Mouse (Mus musculus) midbrain, embryonic 16.5 days (tissue): ENCODE data around the gene Gm37240. TPM values are rescaled to one million over a fixed set of nuclear protein-coding genes. Genes with fewer than 3 reads are reported as not detected.
A peak's percentile ranks its signal among the peaks of the same experiment; 100 is the strongest.

Source experiments
- ATAC-seq: fragments of 200-750 bp; cut with Nextera tagmentation; 2 replicates; pipeline ENCODE4 v1.8.0; 2017; ENCODE audit warnings: moderate TSS enrichment
- H3K27ac ChIP-seq: fragments of 300-500 bp; sonication (generic); 2 replicates; pipeline ENCODE4 v1.5.1; 2014; ENCODE audit warnings: mild to moderate bottlenecking, low read length, mixed read lengths
- H3K27me3 ChIP-seq: fragments of 300-500 bp; sonication (generic); 2 replicates; pipeline ENCODE4 v1.6.1; 2014; ENCODE audit warnings: low read depth, low read length, mixed read lengths; ENCODE audit not compliant: control insufficient read depth, insufficient read depth
- H3K36me3 ChIP-seq: fragments of 300-500 bp; sonication (generic); 2 replicates; pipeline ENCODE4 v1.6.1; 2014; ENCODE audit warnings: mild to moderate bottlenecking, low read length, moderate library complexity, mixed read lengths; ENCODE audit not compliant: control insufficient read depth, insufficient read depth
- H3K4me1 ChIP-seq: fragments of 300-500 bp; sonication (generic); 2 replicates; pipeline ENCODE4 v1.6.1; 2014; ENCODE audit warnings: mild to moderate bottlenecking, low read length, mixed read lengths; ENCODE audit not compliant: control insufficient read depth, insufficient read depth
- H3K4me2 ChIP-seq: fragments of 300-500 bp; sonication (generic); 2 replicates; pipeline ENCODE4 v1.6.1; 2014; ENCODE audit warnings: mild to moderate bottlenecking, low read length, mixed read lengths
- H3K4me3 ChIP-seq: fragments of 300-500 bp; sonication (generic); 2 replicates; pipeline ENCODE4 v1.5.1; 2014; ENCODE audit warnings: low read depth, mild to moderate bottlenecking, low read length, moderate library complexity, mixed read lengths
- H3K9ac ChIP-seq: fragments of 300-500 bp; sonication (generic); 2 replicates; pipeline ENCODE4 v1.6.1; 2014; ENCODE audit warnings: low read depth, low read length, mixed read lengths
- H3K9me3 ChIP-seq: fragments of 300-500 bp; sonication (generic); replicated peaks from 2 replicates; pipeline ENCODE4 v1.6.1; 2014; ENCODE audit warnings: mild to moderate bottlenecking, low read length, mixed read lengths; ENCODE audit not compliant: control insufficient read depth, poor library complexity, severe bottlenecking
- WGBS: fragments of 180-500 bp; shearing (Covaris S2); extraction: QIAGEN DNeasy Blood & Tissue Kit; methylation state at CpG from one replicate; pipeline ENCODE4 v1.1.7; 2014; 5-methylcytosine and 5-hydroxymethylcytosine counted together
- polyA plus RNA-seq: library from polyadenylated mRNA; unstranded; fragments of >200 nt; fragmentation: Nextera tagmentation; extraction: Ambion mirVana; gene quantifications from 2 replicates; pipeline ENCODE4 v1.2.1, GENCODE M21; 2015

Gm37240 gene
- polyA plus RNA-seq, 1 experiment from 2014 or later: 0.26 TPM

GRCm38 (mm10) chr3:85661926-85662813 is 225.1 kb downstream of the Gm37240 start:
- WGBS: 70% methylated on average over 10 of the region's 10 CpGs

GRCm38 (mm10) chr3:85659681-85660080 is 227.6 kb downstream of the Gm37240 start:
- no peak overlapping the region for H3K4me3 ChIP-seq

More at GRCm38 (mm10) chr3:85661926-85662813, 225.1 kb downstream of the Gm37240 start:
- Histone ChIP-seq H3K4me3 (no peak overlapping the region), H3K9ac (no peak overlapping the region), H3K4me1 (no peaks in the 10 kb centered on the region), H3K27ac (no peak overlapping the region), H3K4me2 (no peak overlapping the region), H3K27me3 (no peaks in the 10 kb centered on the region), H3K36me3 (no peaks in the 10 kb centered on the region), H3K9me3 (no peaks in the 10 kb centered on the region)
- ATAC-seq: no peak

GRCm38 (mm10) chr3:85655538-85655937 is 231.8 kb downstream of the Gm37240 start:
- no peak overlapping the region for H3K4me2 ChIP-seq
- no peaks in the 10 kb centered on the region for H3K36me3 ChIP-seq
- no peak for ATAC-seq
- H3K9ac ChIP-seq: no peak overlapping the region
- no peak overlapping the region for H3K4me3 ChIP-seq
- 98% methylated on average over 3 of the region's 3 CpGs for WGBS
- no peaks in the 10 kb centered on the region for H3K9me3 ChIP-seq
- no peak overlapping the region for H3K27ac ChIP-seq
- H3K4me1 ChIP-seq: no peaks in the 10 kb centered on the region
- no peaks in the 10 kb centered on the region for H3K27me3 ChIP-seq

More at GRCm38 (mm10) chr3:85659681-85660080, 227.6 kb downstream of the Gm37240 start:
- Histone ChIP-seq H3K9ac (no peak overlapping the region), H3K4me2 (no peak overlapping the region), H3K36me3 (no peaks in the 10 kb centered on the region), H3K4me1 (no peaks in the 10 kb centered on the region), H3K27ac (no peak overlapping the region), H3K27me3 (no peaks in the 10 kb centered on the region), H3K9me3 (no peaks in the 10 kb centered on the region)
- 91% methylated on average over 7 of the region's 7 CpGs for WGBS
- no peak for ATAC-seq

GRCm38 (mm10) chr3:85652727-85653665 is 234.3 kb downstream of the Gm37240 start:
- WGBS: 68% methylated on average over 4 of the region's 4 CpGs
- H3K9me3 ChIP-seq: no peaks in the 10 kb centered on the region
- peak overlapping the region; percentile 43; the same call in 1 of the 2 replicates for H3K27ac ChIP-seq
- no peak overlapping the region for H3K4me3 ChIP-seq
- no peak overlapping the region for H3K9ac ChIP-seq
- H3K36me3 ChIP-seq: no peaks in the 10 kb centered on the region
- H3K27me3 ChIP-seq: no peaks in the 10 kb centered on the region
- H3K4me1 ChIP-seq: no peaks in the 10 kb centered on the region
- ATAC-seq: 0 out of 2 replicates have a peak, but pooled peaks have one; percentile 46
- H3K4me2 ChIP-seq: no peak overlapping the region; the same call in 1 of the 2 replicates

- WGBS: 88% methylated on average over 4 of the region's 4 CpGs
- Histone ChIP-seq H3K27me3 (no peaks in the 10 kb centered on the region), H3K9ac (no peak overlapping the region), H3K9me3 (no peaks in the 10 kb centered on the region), H3K36me3 (no peaks in the 10 kb centered on the region), H3K4me3 (no peak overlapping the region), H3K4me2 (no peak overlapping the region), H3K27ac (no peak overlapping the region), H3K4me1 (no peaks in the 10 kb centered on the region)
- no peak for ATAC-seq
Measured at GRCm38 (mm10) chr3:85649176-85649575, 238.1 kb downstream of the Gm37240 start.

GRCm38 (mm10) chr3:85645517-85646004 is 241.8 kb downstream of the Gm37240 start:
- Histone ChIP-seq H3K9me3 (no peaks in the 10 kb centered on the region), H3K9ac (no peak overlapping the region), H3K36me3 (no peaks in the 10 kb centered on the region), H3K4me3 (no peak overlapping the region), H3K27ac (peak overlapping the region; percentile 20; the same call in 1 of the 2 replicates), H3K27me3 (no peaks in the 10 kb centered on the region), H3K4me1 (no peaks in the 10 kb centered on the region), H3K4me2 (no peak overlapping the region)
- WGBS: 64% methylated on average over 7 of the region's 7 CpGs
- peak; percentile 82 for ATAC-seq

GRCm38 (mm10) chr3:85644814-85645213 is 242.5 kb downstream of the Gm37240 start:
- 0 out of 2 replicates have a peak overlapping the region, but pooled peaks have one; percentile 20 for H3K27ac ChIP-seq
- 94% methylated on average over 3 of the region's 3 CpGs for WGBS
- no peaks in the 10 kb centered on the region for H3K36me3 ChIP-seq
- no peak for ATAC-seq
- H3K27me3 ChIP-seq: no peaks in the 10 kb centered on the region
- H3K4me1 ChIP-seq: no peaks in the 10 kb centered on the region
- no peaks in the 10 kb centered on the region for H3K9me3 ChIP-seq
- no peak overlapping the region for H3K4me2 ChIP-seq
- no peak overlapping the region for H3K9ac ChIP-seq
- H3K4me3 ChIP-seq: no peak overlapping the region

GRCm38 (mm10) chr3:85641751-85642150 is 245.6 kb downstream of the Gm37240 start:
- no peaks in the 10 kb centered on the region for H3K27me3 ChIP-seq
- no peak overlapping the region for H3K27ac ChIP-seq
- no peaks in the 10 kb centered on the region; the same call in 1 of the 2 replicates for H3K36me3 ChIP-seq
- no peak for ATAC-seq
- H3K9me3 ChIP-seq: no peaks in the 10 kb centered on the region
- H3K4me3 ChIP-seq: no peak overlapping the region
- no peak overlapping the region for H3K9ac ChIP-seq
- H3K4me1 ChIP-seq: no peaks in the 10 kb centered on the region
- H3K4me2 ChIP-seq: no peak overlapping the region
- 93% methylated on average over 3 of the region's 3 CpGs for WGBS
